Comparison of ENCODE assay signal across 23 mouse cellular contexts in the genomic region with DNA sequence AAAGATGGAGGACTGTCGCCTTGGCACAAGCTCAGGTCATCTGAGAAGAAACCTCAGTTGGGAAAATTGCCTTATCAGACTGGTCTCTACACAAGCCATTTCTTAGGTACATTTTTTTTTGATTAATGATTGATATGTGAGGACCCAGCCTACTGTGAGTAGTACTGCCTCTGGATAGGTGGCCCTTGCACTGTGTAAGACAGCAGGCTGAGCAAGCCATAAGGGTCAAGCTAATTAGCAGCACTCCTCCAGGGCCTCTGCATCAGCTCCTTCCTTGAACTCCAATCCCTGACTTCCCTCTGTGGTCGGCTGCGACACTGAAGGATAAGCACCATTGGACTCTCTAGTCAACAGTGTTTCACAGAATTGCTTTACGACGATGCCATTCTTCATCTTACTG.
"Had no signal": no experiment of that assay in that cellular context is flagged by ENCODE, and none has a peak within 500 bp of the region (broad histone marks: within the 10 kb centered on the region; RNA-seq: fewer than 3 reads in every experiment).

No protein-coding gene starts in this region.

- H3K4me3 ChIP-seq: gastrocnemius, adult 2 months; heart, embryonic 10.5 days; heart, embryonic 12.5 days; hindbrain, embryonic 10.5 days; hindbrain, embryonic 12.5 days; layer of hippocampus, adult 2 months; left cerebral cortex, adult 2 months; limb, embryonic 10.5 days; limb, embryonic 12.5 days had no signal

- ATAC-seq: hindbrain, embryonic 16.5 days; inflammation-experienced regulatory T-cells, adult 6 months had no signal

- H3K4me2 ChIP-seq: heart, embryonic 12.5 days; hindbrain, embryonic 12.5 days; hindbrain, embryonic 14.5 days; limb, embryonic 12.5 days had no signal

- DNase-seq: gastrocnemius, adult 2 months; gastrocnemius, postnatal 10 days; gastrocnemius, postnatal 25 days; heart, adult 18-20 months; heart, postnatal 10 days; heart, postnatal 4 days; kidney, adult 11 months; kidney, adult 8-10 months; kidney, postnatal 10 days; kidney, postnatal 25 days; kidney, postnatal 4 days; liver had no signal

- H3K27ac ChIP-seq: gastrocnemius, adult 2 months; heart, embryonic 10.5 days; hindbrain, embryonic 10.5 days; hindbrain, embryonic 12.5 days; hindbrain, embryonic 14.5 days; layer of hippocampus, adult 2 months; left cerebral cortex, adult 2 months; limb, embryonic 10.5 days; limb, embryonic 12.5 days had no signal

- H3K4me1 ChIP-seq: heart, embryonic 10.5 days; heart, embryonic 12.5 days had no signal

- H3K9me3 ChIP-seq: heart, embryonic 10.5 days; heart, embryonic 12.5 days; hindbrain, embryonic 10.5 days; hindbrain, embryonic 12.5 days; limb, embryonic 10.5 days; limb, embryonic 12.5 days had no signal

- H3K27me3 ChIP-seq: hindbrain, embryonic 12.5 days had no signal

- H3K36me3 ChIP-seq: heart, embryonic 10.5 days; heart, embryonic 12.5 days; hindbrain, embryonic 10.5 days; hindbrain, embryonic 12.5 days; limb, embryonic 10.5 days; limb, embryonic 12.5 days had no signal

- H3K9ac ChIP-seq: heart, embryonic 12.5 days; hindbrain, embryonic 12.5 days; hindbrain, embryonic 14.5 days; limb, embryonic 12.5 days had no signal
